Mouse (Mus musculus): Measurements from ENCODE around the gene Ppp1cc. TPM values are rescaled to one million over a fixed set of nuclear protein-coding genes. Genes with fewer than 3 reads are reported as not detected.

Ppp1cc gene
- total RNA-seq (2021), result 100 to 1,000 TPM; 223 to 225 TPM

GRCm38 (mm10) chr5:122157827-122158381, at the start of gene Ppp1cc:
TSS of gene Ppp1cc (plus strand) at chr5:122158278.
- peak; percentile 85 to 88 for DNase-seq

GRCm38 (mm10) chr5:122109325-122110060, 48.6 kb upstream of the Ppp1cc start:
- DNase-seq, result no peak

GRCm38 (mm10) chr5:122110625-122111024, 47.5 kb upstream of the Ppp1cc start:
- no peak for DNase-seq

DNA sequence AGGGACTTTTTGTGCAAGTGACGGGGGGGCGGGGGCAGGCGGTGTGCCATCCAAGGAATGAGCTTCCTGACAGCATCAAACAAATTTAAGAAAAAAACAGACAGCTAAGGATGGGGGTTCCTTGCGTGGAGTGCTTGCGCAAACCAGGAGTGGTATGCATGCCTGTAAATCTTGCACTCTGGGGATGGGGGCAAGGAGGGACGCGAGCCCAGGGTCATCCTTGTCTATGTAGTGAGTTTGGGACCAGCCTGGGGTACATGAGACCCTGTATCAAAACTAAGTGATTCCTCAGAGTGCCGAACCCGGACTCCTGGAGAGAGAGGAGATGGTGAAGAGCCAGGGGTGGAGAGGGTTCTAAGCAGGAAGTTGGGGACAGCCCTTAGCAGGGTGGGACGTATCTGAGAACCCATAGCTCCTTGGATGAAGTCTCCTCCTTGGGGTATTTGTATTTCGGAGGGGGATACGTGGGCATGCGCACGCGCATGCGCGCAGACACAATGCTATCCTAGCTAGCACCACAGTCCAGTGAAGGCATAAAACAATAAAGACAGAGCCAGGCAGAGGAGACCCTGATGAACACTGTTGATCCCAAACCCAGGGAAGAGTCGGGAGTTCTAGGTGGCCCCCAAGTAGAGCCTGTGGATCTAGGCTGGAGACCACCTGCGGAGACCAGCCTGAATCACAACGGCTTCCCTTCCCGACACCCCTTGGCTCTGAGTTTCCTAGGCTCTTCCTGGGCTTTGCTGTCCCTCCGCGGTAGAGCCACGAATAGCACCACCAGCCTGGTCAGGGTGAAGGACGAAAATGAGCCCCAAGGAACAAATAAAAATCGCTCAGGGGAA, 46.8 kb upstream of the Ppp1cc start:
- no peak for DNase-seq

GRCm38 (mm10) chr5:122111933-122112248, 46.2 kb upstream of the Ppp1cc start:
- DNase-seq, result no peak

DNA sequence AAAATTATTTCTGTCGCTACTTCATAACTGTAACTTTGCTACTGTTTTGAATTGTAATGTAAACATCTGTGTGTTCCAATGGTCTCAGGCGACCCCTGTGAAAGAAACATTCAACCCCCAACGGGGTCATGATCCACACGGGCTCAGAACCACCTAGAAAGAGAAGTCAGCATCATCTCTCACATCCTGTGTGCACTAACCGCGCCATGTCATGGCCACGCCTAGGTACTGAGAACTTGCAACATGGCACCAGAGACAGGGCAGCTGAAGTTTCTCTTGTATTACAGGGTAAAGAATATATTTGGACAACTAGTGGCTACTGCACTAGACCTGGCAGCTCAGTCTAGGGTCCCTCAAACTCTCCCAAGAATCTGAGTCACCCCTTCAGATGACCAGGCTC, 44.6 kb upstream of the Ppp1cc start:
- DNase-seq, result no peak

GRCm38 (mm10) chr5:122114176-122114575, 43.9 kb upstream of the Ppp1cc start:
- DNase-seq, result peak; percentile 39 to 41

DNA sequence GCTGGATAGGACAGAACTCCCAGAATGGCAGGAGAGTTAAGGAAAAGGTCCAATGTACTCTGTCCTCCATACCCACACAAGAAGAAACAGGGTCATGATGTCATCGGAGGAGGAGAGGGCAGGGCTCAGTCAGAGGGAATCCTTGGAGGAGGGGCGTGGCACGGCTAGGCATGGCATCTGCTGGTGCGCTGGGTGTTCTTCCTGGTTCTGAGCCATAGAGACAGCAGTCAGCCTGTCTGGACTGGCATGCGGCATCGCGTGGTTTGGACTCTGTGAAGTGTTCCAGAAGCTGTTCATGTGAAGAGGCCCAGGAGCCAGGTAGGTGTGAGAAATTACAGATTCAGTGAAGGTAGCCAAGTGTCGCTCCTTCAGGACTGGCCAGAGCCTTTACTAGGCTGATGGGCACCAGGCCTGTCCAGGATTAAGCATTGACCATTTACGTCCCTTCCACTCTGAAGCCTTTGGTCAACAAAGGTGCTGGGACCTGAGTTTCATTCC, 42.8 kb upstream of the Ppp1cc start:
- no peak for DNase-seq

DNA sequence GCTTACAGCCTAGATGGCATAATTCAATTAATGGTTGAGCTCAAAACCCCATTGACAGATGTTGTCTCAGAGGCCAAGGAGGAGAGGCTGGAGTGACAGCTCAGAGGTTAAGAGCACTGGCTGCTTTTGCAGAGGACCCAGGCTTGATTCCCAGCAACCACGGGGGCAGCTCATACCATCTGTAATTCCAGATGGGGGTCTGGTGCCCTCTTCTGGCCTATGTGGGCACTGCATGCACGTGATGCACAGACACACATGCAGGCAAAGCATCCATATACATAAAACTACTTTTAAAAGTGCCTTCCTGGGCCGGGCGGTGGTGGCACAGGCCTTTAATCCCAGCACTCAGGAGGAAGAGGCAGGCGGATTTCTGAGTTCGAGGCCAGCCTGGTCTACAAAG, 41.8 kb upstream of the Ppp1cc start:
- no peak for DNase-seq

DNA sequence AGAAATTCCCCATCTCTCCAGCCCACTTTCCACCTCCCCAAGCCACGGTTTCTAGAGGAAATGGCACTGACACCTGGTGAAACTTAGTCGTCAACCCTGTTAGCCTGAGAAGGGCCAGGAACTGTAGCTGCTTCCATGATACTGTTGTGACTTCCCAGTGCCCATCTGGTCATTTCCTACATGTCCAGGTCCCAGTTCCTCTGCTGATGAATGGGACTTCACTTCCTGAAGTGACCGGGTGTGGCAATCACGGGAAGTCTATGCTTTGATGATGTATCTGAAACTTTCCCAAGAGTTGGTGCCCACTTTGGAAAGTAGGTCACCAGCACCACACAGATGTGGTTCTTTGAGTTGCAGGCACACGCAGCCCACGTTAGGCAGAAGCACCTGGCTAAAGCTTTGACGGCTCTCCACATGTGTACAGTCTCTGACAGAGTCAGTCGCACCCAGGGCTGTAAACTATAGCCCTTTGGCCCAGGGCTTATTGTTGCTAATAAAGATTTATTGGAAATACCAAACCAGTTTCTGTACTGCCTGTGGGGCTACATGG, 32.8 kb upstream of the Ppp1cc start:
- DNase-seq, result no peak

- peak; percentile 34 to 63 for DNase-seq
These were observed 28.9 kb upstream of the Ppp1cc start for GRCm38 (mm10) chr5:122129068-122129655.

- DNase-seq, result peak; percentile 54 to 56
These were observed 27.6 kb upstream of the Ppp1cc start for GRCm38 (mm10) chr5:122130341-122130998.

DNA sequence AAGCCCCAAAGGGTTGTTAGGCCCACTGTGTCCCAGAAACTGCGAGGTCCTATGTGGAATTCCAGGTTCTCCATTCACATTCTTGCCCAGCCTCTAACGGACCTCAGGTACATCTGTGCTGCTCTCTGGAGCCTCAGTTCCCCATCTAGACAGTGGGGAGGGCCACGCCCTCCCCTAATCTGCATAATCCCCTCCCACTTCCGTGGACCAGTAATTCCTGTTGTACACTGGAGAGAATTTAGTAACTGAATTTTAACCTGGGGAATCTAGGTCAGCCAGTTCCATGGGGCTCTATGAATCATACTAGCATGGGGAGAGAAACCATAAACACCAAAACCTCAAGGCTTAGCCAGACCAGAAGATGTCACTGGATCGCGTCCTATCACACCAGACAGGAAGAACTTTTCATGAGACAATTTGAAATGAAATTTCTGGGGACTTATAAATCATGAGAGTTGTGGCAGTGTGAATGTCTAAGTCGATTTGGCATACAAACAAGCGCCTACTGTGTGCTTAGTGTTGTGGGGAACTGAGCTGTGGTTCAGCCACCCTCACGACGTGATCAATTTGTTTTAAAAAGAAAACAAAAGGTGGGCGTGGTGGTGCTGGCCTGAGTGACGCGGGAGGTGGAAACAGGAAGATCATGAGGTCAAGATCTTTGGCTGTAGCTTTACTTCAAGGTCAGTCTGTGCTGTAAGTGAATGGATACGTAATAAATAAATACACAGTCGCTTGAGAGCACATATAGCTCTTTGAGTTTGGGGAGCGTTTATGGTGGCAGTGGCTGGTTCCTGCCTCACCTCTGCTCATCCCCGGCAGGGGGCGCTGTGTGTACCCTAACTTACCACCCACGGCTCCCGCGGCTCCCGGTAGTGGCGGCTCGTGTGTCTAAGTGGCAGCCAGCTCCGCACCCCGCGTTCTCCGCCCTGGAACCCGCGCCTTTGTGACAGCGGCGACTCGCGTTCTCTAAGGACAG, 26.7 kb upstream of the Ppp1cc start:
- DNase-seq, result peak; percentile 80 to 83

DNA sequence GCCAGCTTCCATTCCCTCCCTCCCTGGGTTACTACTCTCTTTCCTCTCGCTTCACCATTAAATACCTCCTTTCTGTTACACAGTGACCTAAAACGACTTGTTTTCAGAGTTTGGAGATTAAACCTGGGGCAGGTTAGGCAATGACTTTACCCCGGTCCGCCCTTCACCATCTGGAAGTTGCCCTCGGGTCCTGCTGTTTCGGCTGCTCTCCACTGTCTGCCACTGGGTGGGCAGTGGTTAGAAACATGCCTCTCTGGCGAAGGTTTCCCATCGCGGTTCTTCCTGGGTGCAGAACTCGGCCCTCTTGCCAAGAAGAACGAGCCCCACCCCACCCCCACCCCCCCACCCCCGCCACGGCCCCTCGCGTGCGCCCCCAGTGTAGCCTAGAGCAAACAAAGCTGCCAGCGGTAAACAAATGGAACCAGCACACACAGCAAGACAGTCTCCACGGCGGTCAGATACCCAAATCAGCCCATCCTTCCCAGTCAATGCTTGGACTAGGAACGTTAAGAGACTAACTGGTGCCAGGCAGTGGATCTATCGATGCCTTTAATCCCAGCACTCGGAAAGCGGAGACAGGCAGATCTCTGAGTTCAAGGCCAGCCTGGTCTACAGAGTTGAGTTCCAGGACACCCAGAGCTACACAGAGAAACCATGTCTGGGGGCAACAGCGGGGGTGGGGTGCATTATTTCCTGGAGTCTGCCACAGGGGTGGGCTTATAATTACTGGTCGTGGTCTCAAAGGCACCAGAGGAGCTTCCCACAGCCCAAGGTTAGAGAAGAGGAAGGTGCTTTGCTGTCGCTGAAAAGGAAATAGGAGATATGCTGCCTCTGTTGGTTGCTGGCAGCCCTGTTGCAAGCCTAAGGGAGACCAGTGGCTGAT, 25.7 kb upstream of the Ppp1cc start:
- DNase-seq, result no peak

DNA sequence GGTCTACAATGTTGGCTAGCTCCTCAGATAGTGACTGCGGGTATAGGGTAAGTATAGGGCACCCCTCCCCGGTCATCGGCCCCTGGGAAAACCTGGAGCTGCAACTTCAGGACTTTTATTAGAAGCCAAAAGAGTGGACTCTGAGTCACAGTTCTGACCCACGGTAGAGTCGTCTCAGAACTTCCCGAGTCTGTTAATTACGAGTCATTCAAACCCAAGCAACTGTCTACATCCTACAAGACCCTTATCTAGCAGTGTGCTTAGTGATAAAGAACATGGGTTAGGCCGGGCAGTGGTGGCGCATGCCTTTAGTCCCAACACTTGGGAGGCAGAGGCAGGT, 25.1 kb upstream of the Ppp1cc start:
- no peak for DNase-seq

DNA sequence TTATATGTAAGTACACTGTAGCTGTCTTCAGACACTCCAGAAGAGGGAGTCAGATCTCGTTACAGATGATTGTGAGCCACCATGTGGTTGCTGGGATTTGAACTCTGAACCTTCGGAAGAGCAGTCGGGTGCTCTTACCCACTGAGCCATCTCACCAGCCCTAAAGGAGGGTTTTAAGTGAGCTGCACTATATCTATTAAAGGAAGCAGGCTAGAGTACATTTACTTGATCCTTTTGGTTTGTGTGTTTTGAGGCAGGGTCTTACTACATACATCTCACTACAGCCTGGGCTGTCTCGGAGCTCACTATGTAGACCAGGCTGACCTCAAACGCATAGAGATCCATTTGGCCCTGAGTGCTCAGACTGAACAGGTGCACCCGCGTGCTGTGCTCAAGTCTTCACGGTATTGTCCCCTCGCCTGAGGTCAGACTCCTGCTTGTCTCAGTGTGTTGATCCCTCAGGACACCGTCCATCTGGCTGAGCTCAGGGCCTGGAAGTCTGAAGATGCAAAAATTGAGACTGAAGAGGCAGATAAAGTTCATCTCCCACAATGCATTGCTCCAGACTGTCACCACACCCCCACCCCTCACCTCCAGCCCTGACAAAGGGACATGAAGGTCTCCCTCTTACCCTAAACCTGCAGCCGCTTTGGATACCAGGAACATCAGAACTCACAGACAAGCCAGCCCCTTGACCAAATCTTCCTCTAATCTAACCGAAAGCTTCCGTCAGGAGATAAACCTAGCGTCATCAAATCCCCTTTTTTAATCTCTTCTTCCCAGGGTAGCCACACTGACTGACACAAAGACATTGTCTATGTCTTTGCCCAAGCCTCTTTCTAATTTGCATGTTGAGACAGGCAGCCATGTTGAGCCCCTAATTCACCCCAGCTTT, 23.4 kb upstream of the Ppp1cc start:
- no peak for DNase-seq

- no peak for DNase-seq
These were observed 22.7 kb upstream of the Ppp1cc start for GRCm38 (mm10) chr5:122135290-122135882.
